Mouse (Mus musculus) yolk sac, embryonic 10.5 days (tissue): ENCODE measurements at regions not wholly inside any gene's neighbourhood (a gene's known extent, or its start where the extent isn't known, plus 50 kb on each side); places are given as distances from the start of the nearest gene placed in this dataset.

Source experiments
- DNase-seq: peaks from one replicate; pipeline ENCODE4 v3.0.0-alpha.2; 2017; ENCODE audit warnings: low spot score

DNA sequence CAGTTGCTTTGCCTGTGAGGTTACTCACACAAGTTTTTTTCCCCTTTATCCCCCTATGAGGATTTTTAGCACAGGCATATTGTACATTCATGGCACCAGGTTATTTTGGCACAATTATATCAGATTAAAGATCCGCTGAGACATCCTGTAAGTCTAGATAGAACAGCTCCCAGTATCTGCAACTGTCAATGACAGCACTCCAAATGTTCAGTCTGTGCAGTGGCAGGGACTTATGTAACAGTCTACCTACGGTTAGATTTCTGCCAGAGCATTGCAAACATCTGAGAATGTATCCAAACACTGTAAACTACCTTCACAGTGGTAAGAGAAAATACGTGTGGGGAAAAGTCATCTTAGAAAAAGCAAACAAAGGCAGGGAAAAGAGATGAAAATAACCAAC lies 163.5 kb upstream of the Kcnh7 start:
- DNase-seq = no peak

DNA sequence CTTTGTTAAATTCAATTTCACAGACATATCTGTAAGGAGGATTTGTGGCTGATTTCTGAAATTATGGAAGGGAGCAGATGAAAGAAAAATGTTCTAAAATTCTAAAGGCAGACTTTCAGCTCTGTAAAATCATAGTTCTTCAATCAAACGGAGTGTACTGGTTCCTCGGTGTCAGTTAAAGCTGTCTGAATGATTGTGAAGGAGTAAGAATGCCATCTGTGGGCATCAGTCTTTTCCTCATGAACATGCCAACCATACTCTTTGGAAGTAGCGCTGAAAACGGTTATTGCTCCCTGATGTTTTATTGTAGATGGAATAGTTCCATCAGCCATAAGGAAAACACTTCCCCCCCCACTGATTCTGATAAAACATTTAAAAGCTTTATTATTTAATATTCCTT lies 142.7 kb upstream of the Kcnh7 start:
- no peak for DNase-seq

DNA sequence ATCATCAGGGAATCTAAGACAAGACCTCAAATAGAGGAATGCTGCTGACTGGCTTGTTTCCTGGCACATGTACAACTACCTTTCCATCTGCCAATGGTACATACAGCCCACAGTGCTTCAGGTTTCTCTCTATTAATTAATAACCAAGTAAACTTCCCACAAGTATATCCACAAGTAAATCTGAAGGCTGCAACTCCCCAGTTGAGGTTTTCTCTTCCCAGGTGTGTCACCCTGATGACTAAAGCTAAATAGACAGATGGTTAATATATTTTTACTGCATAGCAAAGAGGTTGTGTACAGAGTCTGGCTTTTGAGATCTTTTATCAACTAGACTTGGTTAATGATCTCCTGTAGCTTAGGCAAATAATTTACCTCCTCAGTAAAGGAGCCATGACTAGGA lies 96.8 kb upstream of the Kcnh7 start:
- DNase-seq = peak; percentile 13

DNA sequence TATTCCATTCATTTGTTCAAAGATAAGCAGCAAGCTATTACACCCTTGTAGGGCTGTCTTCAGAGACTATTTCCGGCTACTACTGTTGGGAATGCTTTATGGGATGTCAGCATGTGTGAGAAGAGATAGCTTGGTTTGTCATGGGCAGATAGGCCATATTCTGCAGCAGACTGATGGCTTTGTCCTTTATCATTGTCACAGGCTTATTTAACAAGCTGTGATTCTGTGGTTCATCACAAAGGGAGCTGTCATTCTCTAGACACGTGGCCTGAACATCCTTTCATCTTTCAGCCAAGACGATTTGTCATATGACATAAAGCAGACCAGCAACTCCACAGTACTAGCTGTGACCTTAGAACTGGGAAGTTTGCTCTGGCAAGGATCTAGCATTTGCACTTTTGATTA lies 89.7 kb upstream of the Kcnh7 start:
- no peak for DNase-seq

GRCm38 (mm10) chr2:63246091-63246612 lies 62.1 kb upstream of the Kcnh7 start:
- DNase-seq = no peak

GRCm38 (mm10) chr2:63239326-63239725 lies 55.2 kb upstream of the Kcnh7 start:
- no peak for DNase-seq
